9 mouse cellular contexts compared by ENCODE assay signal in genomic region chr2:154891585-154891984, GRCm38 (mm10). TPM values are rescaled to one million over a fixed set of nuclear protein-coding genes. Genes with fewer than 3 reads are reported as not detected.
DNase-seq lines count a peak whose midpoint lies in the region; ATAC-seq lines count a peak whose summit lies in the region.
"Had no signal": no experiment of that assay in that cellular context is flagged by ENCODE, and none has a peak within 500 bp of the region (broad histone marks: within the 10 kb centered on the region; RNA-seq: fewer than 3 reads in every experiment).

No protein-coding gene starts in this region.

- H3K36me3 ChIP-seq in lung, embryonic 16.5 days (ENCODE audit: control insufficient read depth, insufficient read depth, low read length), result peaks cover 9% of the 10 kb centered on the region; the same call in 1 of the 2 replicates
- peaks cover 4% of the 10 kb centered on the region for H3K36me3 ChIP-seq in embryonic facial prominence, embryonic 11.5 days (replicated peaks; ENCODE audit: control insufficient read depth, insufficient read depth, low read depth, low read length)
- no peaks in the 10 kb centered on the region; the same call in 1 of the 2 replicates for H3K36me3 ChIP-seq in intestine, embryonic 16.5 days (ENCODE audit: control insufficient read depth, insufficient read depth, low read length)
- H3K36me3 ChIP-seq in neural tube, embryonic 15.5 days, result peaks cover 10% of the 10 kb centered on the region

- peak overlapping the region; percentile 69 for H3K4me3 ChIP-seq in lung, embryonic 16.5 days (ENCODE audit: low read length)
- peak overlapping the region; percentile 90 for H3K4me3 ChIP-seq in embryonic facial prominence, embryonic 11.5 days (ENCODE audit: low read depth, low read length)
- H3K4me3 ChIP-seq in intestine, embryonic 16.5 days (ENCODE audit: low read length), result peak overlapping the region; percentile 69
- H3K4me3 ChIP-seq in neural tube, embryonic 15.5 days (replicated peaks), result peak overlapping the region; percentile 89

- no peak for DNase-seq in lung, postnatal 14 days
- DNase-seq in embryonic facial prominence, embryonic 11.5 days (ENCODE audit: low spot score), result peak; percentile 19
- no peak for DNase-seq in gastrocnemius, postnatal 25 days
- no peak for DNase-seq in right cerebral cortex, postnatal 4 days
- DNase-seq in kidney, postnatal 4 days, result no peak
- DNase-seq: cerebellum, postnatal 10 days had no signal

- no peak for ATAC-seq in lung, embryonic 16.5 days (ENCODE audit: low read depth)
- ATAC-seq in embryonic facial prominence, embryonic 11.5 days (replicated peaks; ENCODE audit: insufficient number of reproducible peaks, low FRiP score, low TSS enrichment, low read depth), result no peak
- no peak for ATAC-seq in intestine, embryonic 16.5 days
- ATAC-seq in neural tube, embryonic 15.5 days (ENCODE audit: low FRiP score), result no peak

- no peak overlapping the region; the same call in 1 of the 2 replicates for H3K27ac ChIP-seq in lung, embryonic 16.5 days (ENCODE audit: low read length)
- H3K27ac ChIP-seq in embryonic facial prominence, embryonic 11.5 days (replicated peaks; ENCODE audit: low read depth, low read length), result no peak overlapping the region
- H3K27ac ChIP-seq in intestine, embryonic 16.5 days (ENCODE audit: low read length), result no peak overlapping the region
- no peak overlapping the region for H3K27ac ChIP-seq in neural tube, embryonic 15.5 days (replicated peaks)

- H3K9me3 ChIP-seq in lung, embryonic 16.5 days (ENCODE audit: control insufficient read depth, low read length), result no peaks in the 10 kb centered on the region
- no peaks in the 10 kb centered on the region for H3K9me3 ChIP-seq in embryonic facial prominence, embryonic 11.5 days (replicated peaks; ENCODE audit: control insufficient read depth, low read length)
- H3K9me3 ChIP-seq in intestine, embryonic 16.5 days (ENCODE audit: control insufficient read depth, low read length), result no peaks in the 10 kb centered on the region
- H3K9me3 ChIP-seq in neural tube, embryonic 15.5 days (replicated peaks), result no peaks in the 10 kb centered on the region

- peak overlapping the region; percentile 85 for H3K9ac ChIP-seq in lung, embryonic 16.5 days (ENCODE audit: low read length)
- H3K9ac ChIP-seq in embryonic facial prominence, embryonic 11.5 days (replicated peaks; ENCODE audit: low read length), result peak overlapping the region; percentile 78
- peak overlapping the region; percentile 91 for H3K9ac ChIP-seq in intestine, embryonic 16.5 days (ENCODE audit: low read depth, low read length)
- H3K9ac ChIP-seq in neural tube, embryonic 15.5 days (replicated peaks), result peak overlapping the region; percentile 85

- peaks cover 12% of the 10 kb centered on the region for H3K4me1 ChIP-seq in lung, embryonic 16.5 days (replicated peaks; ENCODE audit: control insufficient read depth, insufficient read depth, low read length)
- H3K4me1 ChIP-seq in embryonic facial prominence, embryonic 11.5 days (ENCODE audit: control insufficient read depth, insufficient read depth, low read length), result no peaks in the 10 kb centered on the region
- peaks cover 13% of the 10 kb centered on the region for H3K4me1 ChIP-seq in intestine, embryonic 16.5 days (ENCODE audit: control insufficient read depth, insufficient read depth, low read length)
- H3K4me1 ChIP-seq in neural tube, embryonic 15.5 days, result peaks cover 25% of the 10 kb centered on the region

- peak overlapping the region; percentile 93 for H3K4me2 ChIP-seq in lung, embryonic 16.5 days (ENCODE audit: low read depth, low read length)
- H3K4me2 ChIP-seq in embryonic facial prominence, embryonic 11.5 days (ENCODE audit: low read depth, low read length), result peak overlapping the region; percentile 52
- peak overlapping the region; percentile 70 for H3K4me2 ChIP-seq in intestine, embryonic 16.5 days (ENCODE audit: low read depth, low read length)
- H3K4me2 ChIP-seq in neural tube, embryonic 15.5 days, result peak overlapping the region; percentile 81

- WGBS in lung, embryonic 16.5 days, result 11% methylated on average over 2 of the region's 2 CpGs
- 20% methylated on average over 2 of the region's 2 CpGs for WGBS in embryonic facial prominence, embryonic 11.5 days
- 13% methylated on average over 2 of the region's 2 CpGs for WGBS in intestine, embryonic 16.5 days
- 24% methylated on average over 2 of the region's 2 CpGs for WGBS in neural tube, embryonic 15.5 days

- H3K27me3 ChIP-seq in lung, embryonic 16.5 days (ENCODE audit: control insufficient read depth, insufficient read depth, low read depth, low read length), result no peaks in the 10 kb centered on the region
- H3K27me3 ChIP-seq in embryonic facial prominence, embryonic 11.5 days (ENCODE audit: control insufficient read depth, insufficient read depth, low read length), result no peaks in the 10 kb centered on the region
- H3K27me3 ChIP-seq in intestine, embryonic 16.5 days (replicated peaks; ENCODE audit: control insufficient read depth, insufficient read depth, low read length), result no peaks in the 10 kb centered on the region
- H3K27me3 ChIP-seq in neural tube, embryonic 15.5 days (replicated peaks), result no peaks in the 10 kb centered on the region

RNA-seq across cellular contexts. Expression of gene Eif2s2, which starts 1.1 kb away (rescaled TPM):
- polyA plus RNA-seq in lung, embryonic 16.5 days (2015; fragmentation: Nextera tagmentation; extraction: Ambion mirVana), result 68.5 and 82.1 TPM in 2 replicates
- 146 and 183 TPM in 2 replicates for polyA plus RNA-seq in embryonic facial prominence, embryonic 11.5 days (2014; fragmentation: Nextera tagmentation; extraction: Ambion mirVana)
- polyA plus RNA-seq in intestine, embryonic 16.5 days (2015; fragmentation: Nextera tagmentation; extraction: Ambion mirVana), result 73.5 and 76.6 TPM in 2 replicates
- 70.2 and 71.1 TPM in 2 replicates for polyA plus RNA-seq in neural tube, embryonic 15.5 days (2015; fragmentation: Nextera tagmentation; extraction: Ambion mirVana)
- 100 to 1,000 TPM in 1 of 2 experiments, 10 to 100 TPM in 1; 95.7 to 102 TPM for total RNA-seq in gastrocnemius, postnatal 25 days (2021)
